Mouse (Mus musculus) embryonic facial prominence, embryonic 14.5 days (tissue): Measurements from ENCODE around the gene Ecpas. TPM values are rescaled to one million over a fixed set of nuclear protein-coding genes. Genes with fewer than 3 reads are reported as not detected.

Source experiments
- ATAC-seq: fragments of 200-750 bp; cut with Nextera tagmentation; 2 replicates; pipeline ENCODE4 v1.8.0; 2017; ENCODE audit warnings: low read depth, moderate number of reproducible peaks, moderate TSS enrichment
- DNase-seq: peaks from one replicate; pipeline ENCODE4 v3.0.0-alpha.2; 2015; ENCODE audit warnings: low spot score
- H3K27ac ChIP-seq: fragments of 300-500 bp; sonication (generic); replicated peaks from 2 replicates; pipeline ENCODE4 v1.5.1; 2014; ENCODE audit warnings: low read depth, mild to moderate bottlenecking, low read length, moderate library complexity
- H3K27me3 ChIP-seq: fragments of 300-500 bp; sonication (generic); replicated peaks from 2 replicates; pipeline ENCODE4 v1.6.1; 2014; ENCODE audit warnings: low read length; ENCODE audit not compliant: control insufficient read depth, insufficient read depth
- H3K36me3 ChIP-seq: fragments of 300-500 bp; sonication (generic); 2 replicates; pipeline ENCODE4 v1.6.1; 2014; ENCODE audit warnings: low read length, mixed read lengths; ENCODE audit not compliant: control insufficient read depth, insufficient read depth
- H3K4me1 ChIP-seq: fragments of 300-500 bp; sonication (generic); 2 replicates; pipeline ENCODE4 v1.6.1; 2014; ENCODE audit warnings: antibody characterized with exemption, low read length; ENCODE audit not compliant: control insufficient read depth, insufficient read depth
- H3K4me2 ChIP-seq: fragments of 300-500 bp; sonication (generic); 2 replicates; pipeline ENCODE4 v1.6.1; 2014; ENCODE audit warnings: low read depth, mild to moderate bottlenecking, low read length, moderate library complexity, mixed read lengths
- H3K4me3 ChIP-seq: fragments of 300-500 bp; sonication (generic); 2 replicates; pipeline ENCODE4 v1.5.1; 2014; ENCODE audit warnings: low read depth, mild to moderate bottlenecking, low read length
- H3K9ac ChIP-seq: fragments of 300-500 bp; sonication (generic); 2 replicates; pipeline ENCODE4 v1.6.1; 2014; ENCODE audit warnings: low read depth, mild to moderate bottlenecking, low read length, moderate library complexity, mixed read lengths
- H3K9me3 ChIP-seq: fragments of 300-500 bp; sonication (generic); 2 replicates; pipeline ENCODE4 v1.6.1; 2016; ENCODE audit warnings: low read length; ENCODE audit not compliant: control insufficient read depth
- WGBS: fragments of 180-500 bp; shearing (Covaris S2); extraction: QIAGEN DNeasy Blood & Tissue Kit; methylation state at CpG from one replicate; pipeline ENCODE4 v1.1.7; 2014; 5-methylcytosine and 5-hydroxymethylcytosine counted together
- polyA plus RNA-seq: library from polyadenylated mRNA; unstranded; fragments of >200 nt; fragmentation: Nextera tagmentation; extraction: Ambion mirVana; gene quantifications from 2 replicates; pipeline ENCODE4 v1.2.1, GENCODE M21; 2014

Gene Ecpas
- 42.4 and 46.5 TPM in 2 replicates for polyA plus RNA-seq

DNA sequence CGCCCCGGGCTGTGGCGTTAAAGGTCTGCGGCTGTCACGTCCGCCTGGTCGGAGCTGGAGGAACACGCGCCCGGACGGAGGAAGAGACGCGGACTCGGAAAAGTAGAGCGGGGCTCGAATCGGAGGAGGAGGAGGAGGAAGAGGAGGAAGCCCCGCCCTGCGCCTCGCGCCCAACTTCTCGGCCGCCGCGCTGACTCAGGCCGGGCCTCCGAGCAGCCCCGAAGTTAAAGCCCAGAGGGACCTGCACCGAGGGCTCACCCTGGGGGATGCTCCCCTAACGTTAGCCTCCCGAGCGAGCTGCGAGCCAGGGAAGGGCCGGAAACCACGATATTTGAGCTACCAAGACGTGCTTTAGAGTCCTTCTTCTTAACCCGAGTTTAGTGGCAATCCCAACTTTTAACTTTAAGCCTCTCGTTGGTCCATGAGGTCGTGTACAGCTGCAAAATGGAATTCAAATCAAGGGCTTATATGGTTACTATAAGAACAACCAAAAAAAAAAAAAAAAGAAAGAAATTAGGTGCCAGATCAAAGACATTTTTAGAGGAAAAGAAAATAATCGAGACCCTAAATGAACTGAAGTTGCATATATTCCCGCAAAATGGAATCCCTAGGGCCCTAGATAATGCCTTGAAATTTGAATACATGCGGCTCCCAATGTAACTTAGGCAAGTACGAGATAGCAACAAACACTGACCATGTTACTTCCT lies at the start of gene Ecpas:
Gene Ecpas (minus strand): TSS at position 121 of the 707 bp plus-strand sequence.
- peak; percentile 75 for ATAC-seq
- Histone ChIP-seq H3K36me3 (no peaks in the 10 kb centered on the region), H3K27ac (peak within 1 kb of the TSS; percentile 97), H3K4me1 (peaks cover 11% of the 10 kb centered on the region), H3K9ac (peak within 1 kb of the TSS; percentile 98), H3K4me2 (peak within 1 kb of the TSS; percentile 68), H3K9me3 (no peaks in the 10 kb centered on the region), H3K27me3 (no peaks in the 10 kb centered on the region), H3K4me3 (peak within 1 kb of the TSS; percentile 91)
- 2% methylated on average over 43 of the region's 43 CpGs for WGBS
- DNase-seq: peak; percentile 86

DNA sequence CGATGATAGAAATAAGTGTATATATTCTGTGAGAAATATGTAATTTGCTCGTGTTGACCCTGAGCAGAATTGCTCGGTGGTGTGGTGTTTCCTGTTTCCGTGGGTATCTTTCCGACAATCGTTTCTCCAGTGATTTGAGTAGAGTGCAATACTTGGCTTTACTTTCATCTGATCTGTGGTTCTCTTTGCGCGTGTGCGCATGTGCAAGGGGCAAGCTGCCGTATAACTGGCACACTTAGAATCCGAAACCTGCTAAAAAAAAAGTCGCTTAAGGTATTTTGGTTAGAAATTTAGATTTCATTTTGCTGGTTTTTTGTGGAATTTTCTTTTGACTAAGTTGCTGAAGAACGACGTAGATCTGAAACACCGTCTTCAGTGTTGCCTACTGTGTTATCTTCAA lies 49.2 kb upstream of the Ecpas start:
- Histone ChIP-seq H3K27ac (no peak overlapping the region), H3K4me2 (no peak overlapping the region), H3K9me3 (no peaks in the 10 kb centered on the region; the same call in 1 of the 2 replicates), H3K36me3 (peaks cover 10% of the 10 kb centered on the region), H3K9ac (no peak overlapping the region), H3K27me3 (no peaks in the 10 kb centered on the region), H3K4me1 (no peaks in the 10 kb centered on the region), H3K4me3 (no peak overlapping the region)
- WGBS: 90% methylated on average over 15 of the region's 15 CpGs
- DNase-seq (no peak), ATAC-seq (no peak)

DNA sequence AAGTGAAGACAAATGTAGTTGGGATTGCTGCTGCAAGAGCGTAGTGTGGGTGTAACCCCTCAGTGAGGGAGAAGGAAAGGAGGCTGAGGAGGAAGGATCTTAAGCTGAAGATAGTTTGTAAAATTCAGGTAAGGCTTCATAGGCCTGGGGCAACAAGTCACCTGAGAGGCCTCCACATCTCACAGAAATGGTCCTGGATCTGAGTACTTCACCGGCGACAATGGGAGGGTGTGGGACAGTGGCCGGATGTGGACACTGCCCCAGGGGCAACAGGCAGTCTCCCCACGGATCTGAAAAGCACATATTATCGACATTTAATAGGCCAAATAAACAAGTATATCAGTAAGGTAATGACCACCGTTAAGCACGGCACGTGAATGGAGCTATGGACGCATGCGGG lies 40.1 kb upstream of the Ecpas start:
- Histone ChIP-seq H3K27me3 (no peaks in the 10 kb centered on the region), H3K9me3 (no peaks in the 10 kb centered on the region; the same call in 1 of the 2 replicates), H3K4me3 (no peak overlapping the region), H3K4me1 (no peaks in the 10 kb centered on the region), H3K4me2 (no peak overlapping the region), H3K27ac (no peak overlapping the region), H3K9ac (no peak overlapping the region), H3K36me3 (peaks cover 18% of the 10 kb centered on the region)
- DNase-seq: no peak
- ATAC-seq: no peak
- 92% methylated on average over 11 of the region's 11 CpGs for WGBS

DNA sequence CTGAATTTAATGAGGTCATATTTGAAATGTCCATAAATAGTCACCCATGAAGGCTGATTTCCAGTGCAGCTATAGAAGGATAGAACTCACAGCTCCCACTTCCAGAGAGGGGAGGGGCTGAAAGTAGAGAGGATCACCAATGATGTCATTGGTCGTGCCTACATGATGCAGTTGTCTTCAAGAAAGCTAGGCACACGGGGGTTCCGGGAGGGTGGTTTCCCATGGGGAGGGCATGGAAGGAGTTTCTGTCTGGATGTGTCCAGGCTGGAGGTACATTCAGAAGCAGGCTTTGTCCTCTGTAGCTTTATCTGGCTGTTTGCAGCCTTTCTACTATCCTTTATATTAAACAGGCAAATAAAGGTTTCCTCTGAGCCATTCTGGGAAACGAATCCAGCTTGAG lies 35.8 kb upstream of the Ecpas start:
- Histone ChIP-seq H3K36me3 (0 out of 2 replicates have a peak, but pooled peaks cover 6% of the 10 kb centered on the region), H3K9ac (no peak overlapping the region), H3K4me1 (peaks cover 3% of the 10 kb centered on the region; the same call in 1 of the 2 replicates), H3K27me3 (no peaks in the 10 kb centered on the region), H3K4me3 (no peak overlapping the region), H3K9me3 (no peaks in the 10 kb centered on the region), H3K4me2 (no peak overlapping the region), H3K27ac (no peak overlapping the region)
- WGBS: 85% methylated on average over 4 of the region's 4 CpGs
- no peak for DNase-seq
- ATAC-seq: no peak

DNA sequence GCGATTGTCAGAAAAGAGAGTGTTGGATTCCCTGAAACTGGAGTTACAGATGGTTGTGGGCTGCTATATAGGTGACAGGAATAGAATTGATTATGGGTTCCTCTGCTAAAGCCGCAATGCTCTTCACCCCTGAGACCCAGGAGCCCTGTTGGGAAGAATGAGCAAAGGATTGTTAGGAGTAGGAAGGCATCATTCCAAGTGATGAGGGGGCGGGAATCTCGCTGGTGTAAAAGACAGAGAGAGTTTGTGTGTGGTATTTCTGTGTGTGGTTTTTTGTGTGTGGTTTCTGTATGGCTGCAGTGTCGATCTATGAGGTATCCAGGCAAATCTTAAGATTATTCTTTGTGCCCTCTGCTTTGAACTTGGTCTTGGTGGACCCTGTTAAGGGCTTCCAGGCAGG lies 32.1 kb upstream of the Ecpas start:
- Histone ChIP-seq H3K27ac (no peak overlapping the region), H3K36me3 (no peaks in the 10 kb centered on the region), H3K4me3 (no peak overlapping the region), H3K9me3 (no peaks in the 10 kb centered on the region), H3K9ac (no peak overlapping the region), H3K4me2 (peak overlapping the region; percentile 87), H3K4me1 (peaks cover 8% of the 10 kb centered on the region), H3K27me3 (no peaks in the 10 kb centered on the region)
- DNase-seq (no peak), ATAC-seq (no peak)
- WGBS: 61% methylated on average over 5 of the region's 5 CpGs

DNA sequence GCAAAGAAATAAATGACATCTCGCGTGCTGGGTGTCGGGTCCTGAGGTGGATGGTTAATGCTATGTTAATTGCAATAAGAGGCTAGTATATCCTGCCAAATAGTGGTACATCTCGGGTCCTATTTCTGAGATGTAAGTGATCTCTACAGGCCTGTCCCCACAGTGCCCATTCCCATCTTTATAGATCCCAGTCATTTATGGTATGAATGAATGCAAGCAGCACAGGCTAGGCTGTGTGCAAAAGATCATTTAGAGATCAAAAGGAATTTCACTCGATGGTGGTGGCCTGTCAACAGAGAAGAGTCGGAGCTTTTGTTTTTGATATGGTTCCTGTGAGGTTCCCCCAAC lies 31.6 kb upstream of the Ecpas start:
- Histone ChIP-seq H3K4me3 (peak overlapping the region; percentile 57), H3K9ac (peak overlapping the region; percentile 57), H3K9me3 (no peaks in the 10 kb centered on the region), H3K4me2 (peak overlapping the region; percentile 87), H3K36me3 (no peaks in the 10 kb centered on the region), H3K27ac (no peak overlapping the region), H3K4me1 (peaks cover 8% of the 10 kb centered on the region), H3K27me3 (no peaks in the 10 kb centered on the region)
- ATAC-seq (peak; percentile 6; the same call in 1 of the 2 replicates), DNase-seq (no peak)
- 19% methylated on average over 6 of the region's 6 CpGs for WGBS

DNA sequence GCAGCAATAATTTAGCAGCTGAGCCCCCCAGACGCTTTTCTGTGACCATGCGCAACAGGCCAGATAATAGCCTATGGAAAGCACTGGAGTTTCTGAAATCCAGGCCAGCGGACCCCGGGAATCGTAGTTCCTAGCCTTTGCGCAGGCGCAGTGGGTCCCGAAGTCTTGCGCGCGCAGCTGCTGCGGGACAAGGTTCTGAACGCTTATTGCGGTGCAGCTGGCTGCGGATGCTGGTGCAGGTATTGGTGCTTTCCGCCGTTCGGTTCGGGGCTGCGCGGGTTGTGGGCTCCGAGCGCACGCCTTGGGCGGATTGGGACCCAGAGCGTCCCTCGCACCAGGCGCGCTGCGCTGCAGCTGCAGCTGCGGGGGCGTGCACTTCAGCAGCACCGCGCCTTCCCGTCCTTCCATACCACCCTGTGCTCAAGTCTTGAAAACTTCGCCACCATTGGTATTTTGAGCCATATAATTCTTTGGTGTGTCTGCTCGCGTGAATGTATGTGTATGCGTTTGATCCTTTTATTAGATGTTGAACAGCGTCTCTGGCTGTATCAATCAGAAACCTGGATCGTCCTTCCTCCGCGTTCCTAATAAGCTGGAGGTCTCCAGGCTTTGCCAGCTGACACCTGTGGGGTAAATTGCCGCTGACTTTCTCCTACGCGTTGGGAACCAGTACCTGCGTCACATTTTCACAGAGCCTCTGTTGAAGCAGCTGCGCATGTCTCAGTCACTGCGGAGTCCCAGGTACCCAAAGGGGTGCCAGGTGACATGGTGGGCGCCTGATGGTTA lies 31.1 kb upstream of the Ecpas start, which contains the start of gene Zkscan16:
Gene Zkscan16 (plus strand): TSS at position 209 of the 786 bp plus-strand sequence.
- Histone ChIP-seq H3K36me3 (no peaks in the 10 kb centered on the region), H3K27me3 (no peaks in the 10 kb centered on the region), H3K4me1 (peaks cover 8% of the 10 kb centered on the region), H3K4me2 (peak within 1 kb of the TSS; percentile 87), H3K4me3 (peak within 1 kb of the TSS; percentile 57), H3K9me3 (no peaks in the 10 kb centered on the region), H3K27ac (0 out of 2 replicates have a peak within 1 kb of the TSS, but pooled peaks have one; percentile 29), H3K9ac (peak within 1 kb of the TSS; percentile 57)
- 3% methylated on average over 50 of the region's 50 CpGs for WGBS
- ATAC-seq (peak; percentile 92), DNase-seq (peak; percentile 94)

DNA sequence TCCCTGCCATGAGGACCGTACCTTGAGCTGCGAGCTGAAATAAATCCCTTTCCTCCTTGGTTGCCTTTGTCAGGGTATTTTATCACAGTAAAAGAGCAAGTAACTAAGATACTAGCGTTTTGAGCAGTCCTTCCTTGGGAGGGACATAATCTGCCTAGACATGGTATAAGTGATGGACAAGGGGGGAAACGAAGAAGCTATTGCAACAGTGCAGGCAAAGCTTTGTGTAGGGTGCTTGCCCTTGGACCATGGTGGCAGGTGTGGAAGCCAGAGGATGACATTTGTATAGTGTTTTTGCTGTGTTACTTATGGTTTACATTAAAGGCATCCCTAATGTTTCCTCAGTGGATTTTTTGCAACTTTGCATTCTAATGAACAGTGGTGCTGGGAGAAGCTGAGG lies 30.4 kb upstream of the Ecpas start:
- no peak for ATAC-seq
- peaks cover 8% of the 10 kb centered on the region for H3K4me1 ChIP-seq
- WGBS: 84% methylated on average over 4 of the region's 4 CpGs
- peak overlapping the region; percentile 87 for H3K4me2 ChIP-seq
- H3K4me3 ChIP-seq: peak overlapping the region; percentile 57
- no peaks in the 10 kb centered on the region for H3K27me3 ChIP-seq
- peak overlapping the region; percentile 57 for H3K9ac ChIP-seq
- no peak for DNase-seq
- no peaks in the 10 kb centered on the region for H3K9me3 ChIP-seq
- no peaks in the 10 kb centered on the region for H3K36me3 ChIP-seq
- 0 out of 2 replicates have a peak overlapping the region, but pooled peaks have one; percentile 29 for H3K27ac ChIP-seq
